Mouse (Mus musculus): ENCODE measurements around the gene Zfp131. TPM values are rescaled to one million over a fixed set of nuclear protein-coding genes. Genes with fewer than 3 reads are reported as not detected.

Zfp131 gene
- polyA plus RNA-seq, 1 experiment from 2014 or later = 45.1 TPM

GRCm38 (mm10) chr13:119746930-119747329 is 43.8 kb downstream of the Zfp131 start:
- Histone ChIP-seq H3K9me3 (no peaks in the 10 kb centered on the region), H3K36me3 (replicated peaks) (no peaks in the 10 kb centered on the region), H3K27me3 (replicated peaks; ENCODE audit: low read depth, poor library complexity, severe bottlenecking) (0 out of 2 replicates have a peak, but pooled peaks cover 5% of the 10 kb centered on the region), H3K4me3 (no peak overlapping the region), H3K4me1 (peaks cover under 1% of the 10 kb centered on the region), H3K27ac (replicated peaks) (no peak overlapping the region)
- 93% methylated on average over 4 of the region's 4 CpGs for WGBS
- DNase-seq (ENCODE audit: low spot score) = no peak

- WGBS = 76% methylated on average over 3 of the region's 3 CpGs
- Histone ChIP-seq H3K4me3 (no peak overlapping the region), H3K27ac (replicated peaks) (no peak overlapping the region), H3K27me3 (replicated peaks; ENCODE audit: low read depth, poor library complexity, severe bottlenecking) (0 out of 2 replicates have a peak, but pooled peaks cover 5% of the 10 kb centered on the region), H3K36me3 (replicated peaks) (no peaks in the 10 kb centered on the region), H3K4me1 (peaks cover 12% of the 10 kb centered on the region), H3K9me3 (no peaks in the 10 kb centered on the region)
- DNase-seq (ENCODE audit: low spot score) = no peak
Observed at GRCm38 (mm10) chr13:119743470-119743869, 47.2 kb downstream of the Zfp131 start.

- 0 out of 2 replicates have a peak, but pooled peaks cover 5% of the 10 kb centered on the region for H3K27me3 ChIP-seq (replicated peaks; ENCODE audit: low read depth, poor library complexity, severe bottlenecking)
- WGBS = 91% methylated on average over 6 of the region's 6 CpGs
- H3K27ac ChIP-seq (replicated peaks) = no peak overlapping the region
- DNase-seq (ENCODE audit: low spot score) = no peak
- H3K9me3 ChIP-seq = no peaks in the 10 kb centered on the region
- no peaks in the 10 kb centered on the region for H3K36me3 ChIP-seq (replicated peaks)
- H3K4me3 ChIP-seq = no peak overlapping the region
- H3K4me1 ChIP-seq = peaks cover 12% of the 10 kb centered on the region
Observed at GRCm38 (mm10) chr13:119742711-119743415, 47.8 kb downstream of the Zfp131 start.

GRCm38 (mm10) chr13:119741390-119742237 is 49.1 kb downstream of the Zfp131 start:
- Histone ChIP-seq H3K4me3 (peak overlapping the region; percentile 49), H3K9me3 (no peaks in the 10 kb centered on the region), H3K27ac (replicated peaks) (peak overlapping the region; percentile 40; the same call in 1 of the 2 replicates), H3K36me3 (replicated peaks) (no peaks in the 10 kb centered on the region), H3K4me1 (peaks cover 12% of the 10 kb centered on the region), H3K27me3 (replicated peaks; ENCODE audit: low read depth, poor library complexity, severe bottlenecking) (0 out of 2 replicates have a peak, but pooled peaks cover 5% of the 10 kb centered on the region)
- peak; percentile 52 for DNase-seq (ENCODE audit: low spot score)
- 2% methylated on average over 19 of the region's 19 CpGs for WGBS

GRCm38 (mm10) chr13:119731448-119731847 is 59.2 kb downstream of the Zfp131 start:
- Histone ChIP-seq H3K27ac (replicated peaks) (no peak overlapping the region), H3K4me3 (no peak overlapping the region), H3K36me3 (replicated peaks) (no peaks in the 10 kb centered on the region), H3K27me3 (replicated peaks; ENCODE audit: low read depth, poor library complexity, severe bottlenecking) (no peaks in the 10 kb centered on the region), H3K9me3 (no peaks in the 10 kb centered on the region), H3K4me1 (peaks cover 6% of the 10 kb centered on the region; the same call in 1 of the 2 replicates)
- WGBS = 75% methylated on average over 6 of the region's 6 CpGs
- no peak for DNase-seq (ENCODE audit: low spot score)

GRCm38 (mm10) chr13:119729406-119729805 is 61.3 kb downstream of the Zfp131 start:
- WGBS = 89% methylated on average over 7 of the region's 7 CpGs
- no peaks in the 10 kb centered on the region for H3K36me3 ChIP-seq (replicated peaks)
- H3K9me3 ChIP-seq = no peaks in the 10 kb centered on the region
- no peak overlapping the region for H3K27ac ChIP-seq (replicated peaks)
- H3K27me3 ChIP-seq (replicated peaks; ENCODE audit: low read depth, poor library complexity, severe bottlenecking) = no peaks in the 10 kb centered on the region
- no peak for DNase-seq (ENCODE audit: low spot score)
- peaks cover 6% of the 10 kb centered on the region; the same call in 1 of the 2 replicates for H3K4me1 ChIP-seq
- H3K4me3 ChIP-seq = no peak overlapping the region

- no peak overlapping the region for H3K4me3 ChIP-seq
- WGBS = 71% methylated on average over 26 of the region's 26 CpGs
- H3K27me3 ChIP-seq (replicated peaks; ENCODE audit: low read depth, poor library complexity, severe bottlenecking) = no peaks in the 10 kb centered on the region
- no peaks in the 10 kb centered on the region for H3K9me3 ChIP-seq
- no peak for DNase-seq (ENCODE audit: low spot score)
- peaks cover 6% of the 10 kb centered on the region; the same call in 1 of the 2 replicates for H3K4me1 ChIP-seq
- H3K36me3 ChIP-seq (replicated peaks) = no peaks in the 10 kb centered on the region
- H3K27ac ChIP-seq (replicated peaks) = no peak overlapping the region
Observed at GRCm38 (mm10) chr13:119727608-119728387, 62.9 kb downstream of the Zfp131 start.

GRCm38 (mm10) chr13:119724541-119724940 is 66.1 kb downstream of the Zfp131 start:
- DNase-seq (ENCODE audit: low spot score) = no peak
- WGBS = 88% methylated on average over 7 of the region's 7 CpGs

GRCm38 (mm10) chr13:119723368-119723767 is 67.3 kb downstream of the Zfp131 start:
- no peak for DNase-seq (ENCODE audit: low spot score)
- H3K4me1 ChIP-seq = peaks cover 6% of the 10 kb centered on the region; the same call in 1 of the 2 replicates
- no peaks in the 10 kb centered on the region for H3K9me3 ChIP-seq
- WGBS = 85% methylated on average over 5 of the region's 5 CpGs
- H3K4me3 ChIP-seq = no peak overlapping the region
- no peaks in the 10 kb centered on the region for H3K36me3 ChIP-seq (replicated peaks)
- no peaks in the 10 kb centered on the region for H3K27me3 ChIP-seq (replicated peaks; ENCODE audit: low read depth, poor library complexity, severe bottlenecking)
- H3K27ac ChIP-seq (replicated peaks) = no peak overlapping the region

More at GRCm38 (mm10) chr13:119724541-119724940, 66.1 kb downstream of the Zfp131 start:
- H3K4me3 ChIP-seq = no peak overlapping the region
- no peaks in the 10 kb centered on the region for H3K27me3 ChIP-seq (replicated peaks; ENCODE audit: low read depth, poor library complexity, severe bottlenecking)
- no peaks in the 10 kb centered on the region for H3K9me3 ChIP-seq
- H3K36me3 ChIP-seq (replicated peaks) = no peaks in the 10 kb centered on the region
- peaks cover 6% of the 10 kb centered on the region; the same call in 1 of the 2 replicates for H3K4me1 ChIP-seq
- no peak overlapping the region for H3K27ac ChIP-seq (replicated peaks)

- H3K27ac ChIP-seq (replicated peaks) = no peak overlapping the region
- no peaks in the 10 kb centered on the region for H3K9me3 ChIP-seq
- no peaks in the 10 kb centered on the region for H3K36me3 ChIP-seq (replicated peaks)
- no peak for DNase-seq (ENCODE audit: low spot score)
- no peaks in the 10 kb centered on the region for H3K4me1 ChIP-seq
- H3K27me3 ChIP-seq (replicated peaks; ENCODE audit: low read depth, poor library complexity, severe bottlenecking) = no peaks in the 10 kb centered on the region
- no peak overlapping the region for H3K4me3 ChIP-seq
- WGBS = 88% methylated on average over 3 of the region's 3 CpGs
Observed at GRCm38 (mm10) chr13:119722447-119722846, 68.2 kb downstream of the Zfp131 start.

GRCm38 (mm10) chr13:119716105-119716504 is 74.6 kb downstream of the Zfp131 start:
- WGBS = 83% methylated on average over 2 of the region's 2 CpGs
- DNase-seq (ENCODE audit: low spot score) = no peak
- no peak overlapping the region for H3K4me3 ChIP-seq
- no peaks in the 10 kb centered on the region for H3K27me3 ChIP-seq (replicated peaks; ENCODE audit: low read depth, poor library complexity, severe bottlenecking)
- no peaks in the 10 kb centered on the region for H3K9me3 ChIP-seq
- no peaks in the 10 kb centered on the region for H3K4me1 ChIP-seq
- H3K27ac ChIP-seq (replicated peaks) = no peak overlapping the region
- H3K36me3 ChIP-seq (replicated peaks) = peaks cover 12% of the 10 kb centered on the region

All from embryonic facial prominence, embryonic 10.5 days (tissue).